Mouse (Mus musculus) midbrain, embryonic 10.5 days (tissue): ENCODE measurements around the gene Htr6. TPM values are rescaled to one million over a fixed set of nuclear protein-coding genes. Genes with fewer than 3 reads are reported as not detected.

ENCODE experiments used
- DNase-seq: peaks from one replicate; pipeline ENCODE4 v3.0.0-alpha.2; 2017; ENCODE audit warnings: low spot score
- H3K27ac ChIP-seq: fragments of 300-500 bp; sonication (generic); replicated peaks from 2 replicates; pipeline ENCODE4 v1.5.1; 2016; ENCODE audit warnings: mild to moderate bottlenecking
- H3K27me3 ChIP-seq: fragments of 300-500 bp; sonication (generic); 2 replicates; pipeline ENCODE4 v1.6.1; 2016; ENCODE audit warnings: low read depth, mild to moderate bottlenecking; ENCODE audit not compliant: poor library complexity, severe bottlenecking
- H3K36me3 ChIP-seq: fragments of 300-500 bp; sonication (generic); 2 replicates; pipeline ENCODE4 v1.6.1; 2016; ENCODE audit warnings: mild to moderate bottlenecking, moderate library complexity
- H3K4me1 ChIP-seq: fragments of 300-500 bp; sonication (generic); 2 replicates; pipeline ENCODE4 v1.6.1; 2016
- H3K4me3 ChIP-seq: fragments of 300-500 bp; sonication (generic); 2 replicates; pipeline ENCODE4 v1.5.1; 2016; ENCODE audit warnings: mild to moderate bottlenecking, moderate library complexity
- H3K9me3 ChIP-seq: fragments of 300-500 bp; sonication (generic); replicated peaks from 2 replicates; pipeline ENCODE4 v1.6.1; 2016; ENCODE audit warnings: mild to moderate bottlenecking
- WGBS: fragments of 180-500 bp; shearing (Covaris S2); methylation state at CpG from one replicate; pipeline ENCODE4 v1.1.7; 2016; 5-methylcytosine and 5-hydroxymethylcytosine counted together
- polyA plus RNA-seq: library from polyadenylated mRNA; unstranded; fragments of >200 nt; fragmentation: Nextera tagmentation; extraction: Ambion mirVana; gene quantifications from 2 replicates; pipeline ENCODE4 v1.2.1, GENCODE M21; 2016

The Htr6 gene
- polyA plus RNA-seq = not detected in 2 replicates

- no peak for DNase-seq
- Histone ChIP-seq H3K27ac (0 out of 2 replicates have a peak within 1 kb of the TSS, but pooled peaks have one; percentile 42), H3K9me3 (no peaks in the 10 kb centered on the region), H3K36me3 (no peaks in the 10 kb centered on the region), H3K4me1 (peaks cover 19% of the 10 kb centered on the region), H3K27me3 (peaks cover 74% of the 10 kb centered on the region), H3K4me3 (peak within 1 kb of the TSS; percentile 62)
- WGBS = under 1% methylated on average over 75 of the region's 77 CpGs
These were observed at the start of gene Htr6 for GRCm38 (mm10) chr4:139075041-139075711. Gene Htr6 (minus strand): TSS chr4:139075570.

- Histone ChIP-seq H3K4me3 (no peak overlapping the region), H3K27me3 (no peaks in the 10 kb centered on the region), H3K4me1 (peaks cover 13% of the 10 kb centered on the region), H3K36me3 (peaks cover 11% of the 10 kb centered on the region), H3K9me3 (peaks cover 6% of the 10 kb centered on the region; the same call in 1 of the 2 replicates), H3K27ac (no peak overlapping the region)
- 93% methylated on average over 6 of the region's 6 CpGs for WGBS
- DNase-seq = no peak
These were observed 49.6 kb upstream of the Htr6 start for GRCm38 (mm10) chr4:139124940-139125339.

- Histone ChIP-seq H3K4me3 (no peak overlapping the region), H3K4me1 (no peaks in the 10 kb centered on the region), H3K9me3 (peaks cover 6% of the 10 kb centered on the region; the same call in 1 of the 2 replicates), H3K27ac (no peak overlapping the region), H3K27me3 (no peaks in the 10 kb centered on the region), H3K36me3 (peaks cover 11% of the 10 kb centered on the region)
- WGBS = 95% methylated on average over 4 of the region's 4 CpGs
- no peak for DNase-seq
These were observed 47.2 kb upstream of the Htr6 start for GRCm38 (mm10) chr4:139122557-139122956.

DNA sequence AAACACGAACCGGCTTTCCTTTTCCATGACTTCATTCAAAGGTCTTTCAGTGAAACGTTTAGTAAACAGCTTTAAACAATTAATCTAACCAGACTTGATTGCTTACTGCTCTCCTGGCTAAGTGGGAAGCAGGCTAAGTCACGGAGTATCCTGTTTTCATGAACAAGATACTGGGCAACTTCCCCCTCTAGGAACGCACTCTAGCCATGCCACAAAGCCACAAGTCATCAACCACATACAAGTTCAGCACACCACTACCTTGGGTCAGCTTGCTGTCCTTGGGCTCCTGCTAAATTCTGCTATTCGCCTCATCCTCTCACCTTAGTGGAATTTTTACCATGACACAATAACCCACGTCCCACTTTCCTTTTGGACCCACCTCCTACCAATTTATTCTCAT lies 45.6 kb upstream of the Htr6 start:
- peaks cover 3% of the 10 kb centered on the region; the same call in 1 of the 2 replicates for H3K9me3 ChIP-seq
- H3K4me1 ChIP-seq = no peaks in the 10 kb centered on the region
- H3K4me3 ChIP-seq = no peak overlapping the region
- no peaks in the 10 kb centered on the region for H3K36me3 ChIP-seq
- WGBS = 84% methylated on average over 7 of the region's 7 CpGs
- H3K27me3 ChIP-seq = no peaks in the 10 kb centered on the region
- no peak overlapping the region for H3K27ac ChIP-seq
- DNase-seq = no peak

GRCm38 (mm10) chr4:139120281-139120814 lies 45.0 kb upstream of the Htr6 start:
- H3K4me1 ChIP-seq = no peaks in the 10 kb centered on the region
- H3K9me3 ChIP-seq = peaks cover 3% of the 10 kb centered on the region; the same call in 1 of the 2 replicates
- no peak for DNase-seq
- no peaks in the 10 kb centered on the region for H3K27me3 ChIP-seq
- no peaks in the 10 kb centered on the region for H3K36me3 ChIP-seq
- 93% methylated on average over 4 of the region's 4 CpGs for WGBS
- H3K27ac ChIP-seq = no peak overlapping the region
- no peak overlapping the region for H3K4me3 ChIP-seq

GRCm38 (mm10) chr4:139116356-139117063 lies 41.1 kb upstream of the Htr6 start:
- no peaks in the 10 kb centered on the region for H3K36me3 ChIP-seq
- H3K27me3 ChIP-seq = no peaks in the 10 kb centered on the region
- no peaks in the 10 kb centered on the region for H3K9me3 ChIP-seq
- DNase-seq = no peak
- H3K27ac ChIP-seq = no peak overlapping the region
- peaks cover 8% of the 10 kb centered on the region for H3K4me1 ChIP-seq
- H3K4me3 ChIP-seq = no peak overlapping the region
- 94% methylated on average over 3 of the region's 3 CpGs for WGBS

- peaks cover 13% of the 10 kb centered on the region for H3K4me1 ChIP-seq
- WGBS = 88% methylated on average over 5 of the region's 5 CpGs
- DNase-seq = no peak
- H3K27ac ChIP-seq = no peak overlapping the region
- H3K36me3 ChIP-seq = no peaks in the 10 kb centered on the region
- no peak overlapping the region for H3K4me3 ChIP-seq
- H3K9me3 ChIP-seq = no peaks in the 10 kb centered on the region
- H3K27me3 ChIP-seq = no peaks in the 10 kb centered on the region
These were observed 40.4 kb upstream of the Htr6 start for GRCm38 (mm10) chr4:139115721-139116120.

- 82% methylated on average over 3 of the region's 3 CpGs for WGBS
- no peaks in the 10 kb centered on the region for H3K27me3 ChIP-seq
- no peak for DNase-seq
These were observed 37.1 kb upstream of the Htr6 start for GRCm38 (mm10) chr4:139112482-139112881.

DNA sequence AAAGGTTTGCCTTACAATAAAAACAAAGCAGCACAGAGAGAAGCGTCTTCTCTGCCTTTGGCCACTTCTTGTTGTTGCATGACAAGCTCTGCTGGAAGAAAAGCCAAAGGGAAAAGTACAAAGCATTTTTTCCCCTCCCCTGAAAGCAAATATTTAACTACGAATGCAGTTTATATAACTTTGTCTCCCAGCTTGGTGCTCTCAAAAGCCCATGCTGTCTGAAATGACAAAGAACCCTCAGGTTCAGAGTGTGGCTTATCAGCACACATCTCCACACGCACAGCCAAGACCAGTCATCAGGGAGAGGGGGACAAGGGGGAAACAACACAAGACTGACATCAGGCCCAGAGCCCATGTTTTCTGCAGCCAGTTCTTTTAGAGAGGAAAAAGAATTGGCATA lies 36.1 kb upstream of the Htr6 start:
- Histone ChIP-seq H3K27me3 (no peaks in the 10 kb centered on the region), H3K27ac (no peak overlapping the region), H3K9me3 (no peaks in the 10 kb centered on the region), H3K36me3 (no peaks in the 10 kb centered on the region), H3K4me3 (no peak overlapping the region), H3K4me1 (peaks cover 13% of the 10 kb centered on the region)
- 54% methylated on average over 3 of the region's 3 CpGs for WGBS
- DNase-seq = no peak

More at GRCm38 (mm10) chr4:139112482-139112881, 37.1 kb upstream of the Htr6 start:
- H3K9me3 ChIP-seq = no peaks in the 10 kb centered on the region
- peaks cover 13% of the 10 kb centered on the region for H3K4me1 ChIP-seq
- H3K36me3 ChIP-seq = no peaks in the 10 kb centered on the region
- H3K4me3 ChIP-seq = no peak overlapping the region
- no peak overlapping the region for H3K27ac ChIP-seq

- Histone ChIP-seq H3K27me3 (no peaks in the 10 kb centered on the region), H3K36me3 (no peaks in the 10 kb centered on the region), H3K9me3 (no peaks in the 10 kb centered on the region), H3K27ac (no peak overlapping the region), H3K4me3 (no peak overlapping the region), H3K4me1 (peaks cover 13% of the 10 kb centered on the region)
- no peak for DNase-seq
- 82% methylated on average over 3 of the region's 3 CpGs for WGBS
These were observed 35.5 kb upstream of the Htr6 start for GRCm38 (mm10) chr4:139110858-139111257.

DNA sequence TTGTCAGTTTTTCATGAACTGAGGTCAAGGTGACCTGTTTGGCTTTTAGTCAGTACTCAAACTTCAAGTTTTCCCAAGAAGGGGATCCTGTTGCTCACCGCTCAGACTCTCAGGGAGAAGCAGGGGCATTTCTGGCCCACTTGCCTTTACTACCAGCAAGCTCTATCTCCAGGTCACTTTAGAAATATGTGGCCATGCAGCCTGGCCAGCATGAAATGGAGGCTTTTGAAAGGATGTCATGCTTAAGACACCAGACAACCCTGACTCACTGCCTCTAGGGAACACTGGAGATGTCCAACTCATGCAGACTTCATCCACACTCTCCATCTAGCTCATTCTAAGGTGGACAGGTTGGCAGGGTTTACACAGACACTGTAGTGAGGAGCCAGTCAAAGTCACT lies 30.1 kb upstream of the Htr6 start:
- peaks cover 41% of the 10 kb centered on the region for H3K36me3 ChIP-seq
- H3K4me3 ChIP-seq = no peak overlapping the region
- DNase-seq = no peak
- no peaks in the 10 kb centered on the region for H3K9me3 ChIP-seq
- 96% methylated on average over 1 of the region's 1 CpGs for WGBS
- H3K27ac ChIP-seq = no peak overlapping the region
- no peaks in the 10 kb centered on the region for H3K27me3 ChIP-seq
- no peaks in the 10 kb centered on the region for H3K4me1 ChIP-seq

GRCm38 (mm10) chr4:139101546-139101945 lies 26.2 kb upstream of the Htr6 start:
- Histone ChIP-seq H3K4me1 (no peaks in the 10 kb centered on the region), H3K4me3 (no peak overlapping the region), H3K36me3 (peaks cover 41% of the 10 kb centered on the region), H3K9me3 (no peaks in the 10 kb centered on the region), H3K27ac (no peak overlapping the region), H3K27me3 (0 out of 2 replicates have a peak, but pooled peaks cover under 1% of the 10 kb centered on the region)
- WGBS = 86% methylated on average over 6 of the region's 6 CpGs
- DNase-seq = no peak

- WGBS = 95% methylated on average over 8 of the region's 8 CpGs
- DNase-seq = no peak
- Histone ChIP-seq H3K4me3 (no peak overlapping the region), H3K36me3 (peaks cover 41% of the 10 kb centered on the region), H3K27me3 (peaks cover 7% of the 10 kb centered on the region), H3K27ac (no peak overlapping the region), H3K9me3 (peaks cover under 1% of the 10 kb centered on the region; the same call in 1 of the 2 replicates), H3K4me1 (no peaks in the 10 kb centered on the region)
These were observed 25.0 kb upstream of the Htr6 start for GRCm38 (mm10) chr4:139100326-139100725.
